Mouse (Mus musculus): Measurements from ENCODE around the gene Gal3st1. TPM values are rescaled to one million over a fixed set of nuclear protein-coding genes. Genes with fewer than 3 reads are reported as not detected.
"Not testable (repeated sequence)": the region's sequence is repeated elsewhere in the genome, so short reads cannot be mapped to it uniquely, and the experiment has no call there.

Gene Gal3st1
- under 1 TPM; 0.12 to 0.36 TPM for total RNA-seq (2021)

DNA sequence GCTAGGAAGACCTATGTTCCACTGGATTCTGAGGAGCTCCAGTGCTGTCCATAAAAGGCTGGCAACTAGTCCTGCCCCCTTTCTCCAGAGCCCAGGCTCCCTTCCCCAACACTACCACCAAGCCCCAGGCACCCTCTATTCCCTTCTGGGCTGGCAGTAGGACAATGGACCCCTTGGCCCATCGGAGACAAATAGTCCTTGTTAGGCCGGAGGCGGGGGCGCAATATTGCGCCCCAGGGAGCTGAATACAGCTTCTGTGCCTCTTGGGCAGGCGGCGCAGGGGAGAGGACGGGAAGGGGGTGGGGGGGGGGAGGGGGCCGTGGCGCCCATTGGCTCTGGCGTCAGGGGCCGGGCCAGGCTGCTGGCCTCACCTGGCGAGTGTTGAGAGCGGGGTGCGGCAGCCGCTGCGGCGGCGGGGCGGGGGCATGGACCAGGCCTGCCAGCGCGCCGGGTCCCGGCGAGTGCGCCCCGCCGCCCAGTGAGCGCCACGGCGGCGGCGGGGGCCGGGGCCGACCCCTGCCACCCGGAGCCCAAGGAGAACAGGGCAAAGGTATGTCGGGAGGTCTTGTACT lies at the start of gene Gal3st1:
Gene Gal3st1 (plus strand): TSS at position 346 of the 572 bp plus-strand sequence.
- no peak for DNase-seq
- intact Hi-C loops (cut with DNase I): no loop called here

GRCm38 (mm10) chr11:3933756-3934285 lies 49.6 kb upstream of the Gal3st1 start:
- intact Hi-C loops (cut with DNase I): no loop called here
- no peak for DNase-seq

DNA sequence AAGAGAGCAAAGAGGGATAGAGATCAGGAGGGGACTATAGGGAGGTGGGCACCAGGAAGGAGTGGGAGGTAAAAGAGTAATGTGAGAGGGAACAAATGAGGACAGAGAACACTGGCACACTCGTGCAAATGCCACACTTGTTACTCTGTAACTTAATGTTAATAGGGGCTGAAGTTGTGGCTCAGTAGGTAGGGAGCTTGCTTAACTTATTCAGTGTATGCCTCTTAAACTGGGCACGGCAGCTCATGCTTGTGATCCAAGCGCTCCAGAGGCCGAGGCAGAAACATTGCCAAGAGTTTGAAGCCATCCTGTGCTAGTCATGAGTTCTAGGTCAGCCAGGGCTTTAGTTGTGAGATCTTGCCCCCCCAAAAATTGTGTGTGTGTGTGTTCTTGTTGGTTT lies 48.3 kb upstream of the Gal3st1 start:
- intact Hi-C loops (cut with DNase I): no loop called here
- DNase-seq: no peak

DNA sequence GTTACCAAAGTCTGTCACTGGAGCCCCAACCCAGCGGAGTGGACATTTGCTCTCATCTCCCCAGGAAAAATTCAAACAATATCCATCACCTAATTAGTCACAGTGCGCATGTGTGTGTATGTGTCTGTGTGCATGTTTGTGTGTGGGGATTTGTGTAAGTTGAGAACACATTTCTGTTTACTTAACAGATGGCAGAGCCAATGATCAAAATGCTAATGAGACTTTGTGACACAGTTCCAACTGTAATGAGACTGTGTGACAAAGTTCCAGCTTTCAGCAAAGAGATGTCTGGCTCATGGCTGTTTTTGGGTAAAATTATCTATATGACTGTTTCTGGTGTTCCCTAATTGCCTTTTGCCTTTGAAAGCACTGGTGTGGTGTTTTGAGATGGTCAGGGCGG lies 47.1 kb upstream of the Gal3st1 start:
- intact Hi-C loops (cut with DNase I): no loop called here
- DNase-seq: no peak

DNA sequence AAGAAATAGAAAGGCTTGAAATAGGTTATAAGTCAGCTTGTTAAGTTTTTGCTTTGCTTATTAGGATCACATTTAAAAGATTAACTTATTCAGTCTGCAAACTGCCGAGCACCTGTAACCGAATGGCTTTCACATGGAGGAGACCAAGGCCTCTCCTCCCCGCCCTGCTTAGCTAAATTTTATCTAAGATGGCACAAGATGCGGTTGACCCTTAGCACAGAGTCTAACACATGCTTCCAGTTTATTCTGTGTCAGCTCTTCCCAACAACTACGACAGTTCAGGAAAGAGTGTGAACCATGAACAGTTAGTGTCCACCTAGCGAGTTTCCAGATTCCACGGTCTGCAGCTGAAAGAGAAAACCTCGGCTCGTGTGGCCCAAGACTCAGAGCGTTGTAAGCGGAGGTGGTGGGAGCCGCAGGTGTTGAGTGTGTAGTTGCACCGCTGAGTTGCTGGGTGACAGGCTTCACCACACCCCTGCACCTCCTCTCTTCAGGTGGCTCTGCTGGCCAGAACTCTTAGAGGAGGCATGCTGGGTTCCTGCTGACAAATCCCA lies 46.0 kb upstream of the Gal3st1 start:
- intact Hi-C loops (cut with DNase I): no loop called here
- no peak for DNase-seq

- intact Hi-C loops (cut with DNase I): no loop called here
- DNase-seq: no peak
Observed at GRCm38 (mm10) chr11:3941371-3941770, 42.1 kb upstream of the Gal3st1 start.

- no peak for DNase-seq
- intact Hi-C loops (cut with DNase I): no loop called here
Observed at GRCm38 (mm10) chr11:3946386-3946785, 37.0 kb upstream of the Gal3st1 start.

DNA sequence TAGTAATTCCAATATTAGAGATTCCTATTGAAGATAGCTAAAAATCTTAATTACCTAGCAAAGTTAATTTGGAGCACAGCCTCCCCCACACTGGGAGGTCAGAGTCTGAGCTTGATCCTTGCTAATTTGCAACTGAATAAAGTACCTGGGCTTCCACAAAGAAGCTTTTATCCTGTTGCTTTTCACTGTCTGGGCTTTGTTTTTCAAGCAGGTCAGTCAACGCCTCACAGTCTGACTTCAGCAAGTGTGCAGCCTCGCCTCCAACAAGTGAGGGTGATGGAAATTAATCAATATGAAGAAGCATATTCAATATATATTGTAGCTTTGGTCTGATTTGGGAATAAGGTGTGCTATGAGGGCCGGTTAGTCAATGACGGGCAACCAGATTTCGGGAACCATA lies 28.6 kb upstream of the Gal3st1 start:
- DNase-seq; intact Hi-C loops (cut with DNase I): not testable (repeated sequence)

DNA sequence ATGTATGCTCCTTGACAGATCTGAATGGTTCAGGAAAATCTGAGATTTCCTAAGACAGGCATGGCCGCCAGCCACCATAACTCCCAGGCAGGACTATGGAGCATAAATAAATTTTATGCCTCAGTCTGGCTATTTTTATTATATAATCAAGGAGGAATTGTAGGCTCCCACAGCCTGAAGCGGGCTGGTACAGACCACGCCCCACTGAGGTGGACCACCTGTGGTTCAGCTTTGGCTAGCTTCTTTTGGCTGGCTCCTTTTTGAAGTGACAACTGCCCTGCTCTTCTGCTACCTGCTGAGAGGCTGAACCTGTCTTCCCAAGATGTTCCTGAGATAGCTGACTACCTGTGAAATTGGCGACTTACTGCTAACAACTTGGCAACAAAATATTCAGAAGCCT lies 28.1 kb upstream of the Gal3st1 start:
- intact Hi-C loops (cut with DNase I); DNase-seq: not testable (repeated sequence)

DNA sequence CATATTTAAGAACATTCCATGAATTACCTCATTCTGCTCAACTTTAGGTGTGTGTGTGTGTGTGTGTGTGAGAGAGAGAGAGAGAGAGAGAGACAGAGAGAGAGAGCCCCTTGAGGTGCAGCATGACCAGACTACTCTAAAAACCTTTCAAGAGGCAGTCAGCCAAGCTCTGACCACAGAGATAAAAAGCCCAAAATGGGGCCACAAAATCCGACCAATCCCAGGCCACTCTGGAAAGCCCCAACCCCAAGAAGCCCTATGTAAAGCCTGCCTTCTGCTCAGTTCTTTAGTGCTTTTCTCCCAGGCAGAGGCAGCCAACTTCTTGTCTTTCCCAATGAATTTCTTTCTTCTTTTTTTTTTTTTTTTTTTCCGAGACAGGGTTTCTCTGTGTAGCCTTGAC lies 22.5 kb upstream of the Gal3st1 start:
- intact Hi-C loops (cut with DNase I): no loop called here

GRCm38 (mm10) chr11:3961761-3962160 lies 21.7 kb upstream of the Gal3st1 start:
- DNase-seq: no peak
- intact Hi-C loops (cut with DNase I): no loop called here

More for the DNA sequence above, 22.5 kb upstream of the Gal3st1 start:
- DNase-seq: no peak

DNA sequence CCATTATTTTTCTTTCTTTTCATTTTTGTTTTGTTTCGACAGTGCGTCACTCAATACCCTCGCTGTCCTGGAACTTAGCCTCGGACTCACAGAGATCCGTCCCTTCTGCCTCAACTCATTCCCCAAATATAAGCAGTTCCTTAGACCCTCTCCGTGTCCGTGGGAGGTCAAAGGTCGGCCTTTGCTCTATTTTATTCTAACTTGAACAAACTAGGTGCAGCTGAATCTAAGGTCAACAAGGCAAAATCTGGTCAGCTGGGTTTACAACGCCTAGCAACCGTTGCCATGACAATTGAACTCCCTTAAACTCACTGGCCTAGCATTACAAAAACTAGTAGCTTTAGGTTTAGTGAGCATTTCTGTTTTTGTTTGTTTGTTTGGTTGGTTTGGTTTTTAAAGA lies 20.3 kb upstream of the Gal3st1 start:
- intact Hi-C loops (cut with DNase I): no loop called here

DNA sequence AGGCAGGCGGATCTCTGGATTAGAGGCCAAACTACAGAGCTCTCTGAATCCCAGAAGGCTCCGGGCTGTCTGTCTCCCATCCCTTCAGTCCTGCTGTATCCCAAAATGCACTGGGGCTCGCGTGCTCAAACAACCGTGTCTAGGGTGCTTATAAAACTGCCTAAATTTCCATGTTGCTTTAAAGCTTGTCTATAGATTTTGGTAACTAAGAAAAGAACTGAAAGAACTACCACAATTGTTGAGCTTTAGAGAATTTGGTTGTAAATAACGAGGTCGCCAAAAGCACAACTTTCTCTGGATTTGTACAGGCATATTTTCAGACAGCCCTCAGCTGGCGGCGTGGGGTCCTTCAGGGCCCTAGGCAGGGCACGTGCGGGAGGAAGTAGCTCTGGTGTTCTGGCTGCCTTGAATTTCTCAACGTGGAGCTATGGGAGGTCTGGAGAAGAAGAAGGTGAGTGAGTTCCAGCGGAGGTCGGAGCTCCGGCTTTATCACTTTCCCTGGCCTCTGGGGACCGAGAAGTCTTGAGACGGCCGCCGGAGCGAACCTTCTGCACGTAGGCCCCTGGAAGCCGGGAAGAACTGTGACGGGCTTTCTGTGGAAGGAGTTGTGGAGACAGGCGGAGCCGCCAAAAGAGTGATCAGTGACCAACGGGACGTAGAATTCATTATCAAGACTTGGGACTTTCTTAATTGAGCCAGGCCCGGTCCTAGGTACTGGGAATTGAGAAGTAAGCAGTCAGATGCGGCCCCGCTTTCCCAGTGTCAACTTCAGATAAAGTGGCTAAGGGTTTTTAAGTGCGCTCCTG lies 19.6 kb upstream of the Gal3st1 start, which contains the start of gene Pes1:
Gene Pes1 (plus strand): TSS at position 366 of the 806 bp plus-strand sequence.
- DNase-seq: peak; percentile 88 to 90
- intact Hi-C loops (cut with DNase I): no loop called here

More for the DNA sequence above, 20.3 kb upstream of the Gal3st1 start:
- DNase-seq: no peak

DNA sequence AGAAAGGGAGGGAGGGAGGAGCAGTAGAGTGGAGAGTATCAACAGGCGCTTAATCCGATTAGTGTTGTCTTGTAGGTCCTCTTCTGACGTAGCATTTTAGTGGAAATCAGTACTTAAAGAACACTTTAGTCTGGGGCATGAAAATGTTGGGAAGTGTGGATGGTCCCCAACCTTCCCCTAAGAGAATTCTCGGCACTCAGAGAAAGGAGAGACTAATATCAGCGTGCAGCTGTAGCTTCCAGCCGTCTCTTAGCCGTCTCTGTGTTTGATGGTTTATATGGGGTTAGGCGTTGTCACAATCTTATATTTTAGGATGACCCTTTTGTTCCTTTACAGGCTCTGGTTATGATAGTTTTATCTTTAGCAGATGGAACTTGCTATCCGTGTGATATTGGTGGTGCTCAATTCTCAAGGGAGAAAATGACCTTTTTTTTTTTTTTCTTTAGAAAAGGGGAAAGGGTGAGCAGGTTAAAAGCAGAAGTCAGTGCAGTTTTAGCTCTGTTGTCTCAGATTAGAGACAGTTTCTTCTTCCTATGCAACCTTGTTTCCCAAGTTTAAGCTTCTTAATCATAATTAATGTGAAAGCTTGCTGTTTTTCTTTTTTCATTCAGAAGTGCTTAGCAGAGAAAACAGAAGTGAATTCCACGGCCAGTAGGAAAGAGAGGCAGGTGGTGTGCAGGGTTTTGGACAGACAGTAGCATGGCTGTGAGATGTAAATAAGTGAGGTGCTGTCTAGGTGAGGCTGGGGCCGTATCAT lies 18.8 kb upstream of the Gal3st1 start:
- intact Hi-C loops (cut with DNase I): no loop called here
- no peak for DNase-seq

DNA sequence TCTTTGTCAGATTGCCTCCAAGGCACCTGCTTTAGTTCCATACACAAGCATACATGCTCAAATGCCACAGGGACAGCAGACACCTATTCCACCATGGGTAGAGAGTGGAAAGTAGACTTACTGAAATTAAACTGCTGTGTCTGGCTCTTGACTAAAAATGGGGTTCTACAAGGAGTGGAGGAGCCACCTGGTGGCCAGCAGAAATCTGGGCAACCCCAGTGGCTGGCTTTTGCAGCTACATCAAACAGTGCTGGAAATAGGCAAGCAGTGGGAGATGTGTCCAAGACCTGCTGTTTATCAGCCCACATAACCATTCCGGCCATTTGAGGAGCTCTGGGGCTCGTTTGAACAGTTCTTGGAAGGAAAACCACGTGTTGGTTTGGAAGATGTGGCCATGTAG lies 13.6 kb upstream of the Gal3st1 start:
- intact Hi-C loops (cut with DNase I): no loop called here
- no peak for DNase-seq

DNA sequence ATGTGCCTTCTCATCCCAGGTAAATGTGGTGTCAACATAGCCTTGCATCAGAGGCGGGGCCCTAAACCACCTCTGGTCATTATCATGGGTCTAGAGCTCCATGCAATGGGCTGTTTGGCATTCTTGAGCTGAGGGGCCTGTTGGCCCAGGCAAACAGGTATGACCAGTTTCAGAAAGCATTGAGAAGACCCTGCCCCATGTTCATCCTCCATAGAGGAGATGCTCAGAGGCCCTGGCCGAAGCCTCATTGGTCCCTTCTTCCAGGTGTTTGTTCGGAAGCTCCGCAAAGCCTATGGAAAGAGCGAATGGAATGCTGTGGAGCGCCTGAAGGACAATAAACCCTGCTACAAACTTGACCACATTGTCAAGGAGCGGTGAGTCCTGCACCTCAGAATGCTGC lies 13.1 kb upstream of the Gal3st1 start:
- no peak for DNase-seq
- intact Hi-C loops (cut with DNase I): no loop called here

GRCm38 (mm10) chr11:3973081-3973480 lies 10.4 kb upstream of the Gal3st1 start:
- intact Hi-C loops (cut with DNase I): no loop called here
- no peak for DNase-seq

- DNase-seq: no peak
- intact Hi-C loops (cut with DNase I): no loop called here
Observed at GRCm38 (mm10) chr11:3974311-3974710, 9.1 kb upstream of the Gal3st1 start.

DNA sequence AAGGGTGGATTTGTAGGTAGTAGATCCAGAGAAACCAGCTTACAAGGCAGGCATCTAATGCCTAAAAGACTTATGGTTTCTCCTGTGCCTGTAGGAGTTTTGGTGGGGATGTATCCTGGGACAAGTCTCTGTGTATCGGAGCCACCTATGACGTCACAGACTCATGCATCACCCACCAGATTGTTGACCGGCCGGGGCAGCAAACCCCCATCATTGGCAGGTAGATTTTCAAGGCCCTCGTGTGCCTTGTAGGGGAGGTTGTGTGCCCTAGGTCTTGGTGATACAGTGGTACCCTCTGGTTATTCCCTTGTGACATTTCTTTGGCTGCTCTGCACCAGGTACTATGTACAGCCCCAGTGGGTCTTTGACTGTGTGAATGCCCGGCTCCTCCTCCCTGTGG lies 6.8 kb upstream of the Gal3st1 start, which contains the start of gene 4930556J24Rik:
Gene 4930556J24Rik (minus strand): TSS at position 101 of the 400 bp plus-strand sequence.
- no peak for DNase-seq
- intact Hi-C loops (cut with DNase I): no loop called here

DNA sequence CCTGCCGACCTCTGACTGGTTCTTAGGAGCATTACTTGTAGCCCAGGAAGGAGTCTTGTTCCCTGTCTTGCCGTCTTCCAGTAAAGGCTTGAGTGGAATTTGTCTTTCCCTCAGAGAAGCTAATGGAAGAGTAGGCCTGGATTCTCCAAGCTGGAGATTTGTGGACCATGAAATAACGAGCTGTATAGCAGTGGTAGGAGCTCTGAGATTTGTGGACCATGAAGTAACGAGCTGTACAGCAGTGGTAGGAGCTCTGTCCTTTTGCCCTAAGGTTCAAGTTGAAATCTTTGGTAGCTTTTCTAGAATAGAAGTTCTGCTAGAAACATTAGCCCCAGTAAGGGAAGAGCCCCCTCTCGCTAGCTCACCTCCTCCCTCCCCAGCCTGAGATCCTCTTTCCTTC lies 5.0 kb upstream of the Gal3st1 start:
- no peak for DNase-seq
- intact Hi-C loops (cut with DNase I): no loop called here

DNA sequence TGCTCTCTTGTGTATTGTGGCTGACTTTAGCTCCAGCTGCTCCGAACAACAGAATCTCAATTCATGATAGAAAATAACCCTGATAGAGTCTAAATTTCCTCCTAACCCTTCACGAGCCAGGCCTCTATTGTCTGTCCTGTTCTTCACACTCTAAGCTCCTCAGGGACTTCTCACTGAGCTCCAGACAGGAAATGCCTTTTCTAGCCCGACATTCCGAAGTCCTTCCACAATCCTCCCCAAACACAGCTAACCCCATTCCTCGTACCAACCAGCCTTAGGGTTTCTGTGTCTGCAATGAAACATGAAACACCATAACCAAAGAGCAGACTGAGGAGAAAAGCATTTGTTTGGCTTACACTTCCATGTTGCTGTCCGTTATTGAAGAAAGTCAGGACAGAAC lies 1.9 kb upstream of the Gal3st1 start:
- intact Hi-C loops (cut with DNase I): no loop called here

More for the DNA sequence above, 1.9 kb upstream of the Gal3st1 start:
- DNase-seq: no peak

All from heart, postnatal 10 days (tissue).